Mouse (Mus musculus) heart, adult 18-20 months (tissue): ENCODE measurements at regions not wholly inside any gene's neighbourhood (a gene's known extent, or its start where the extent isn't known, plus 50 kb on each side); places are given as distances from the start of the nearest gene placed in this dataset.
A peak's percentile ranks its signal among the peaks of the same experiment; 100 is the strongest.
"Not testable (repeated sequence)": the region's sequence is repeated elsewhere in the genome, so short reads cannot be mapped to it uniquely, and the experiment has no call there.

Experiments used
- DNase-seq, 2 experiments: peaks; one replicate each; pipeline ENCODE4 v3.0.0; 2021 to 2022; ENCODE audit warnings: mixed read lengths in 1 of 2

- DNase-seq, result not testable (repeated sequence)
Measured at GRCm38 (mm10) chr7:62572316-62572715, 108.0 kb upstream of the Peg12 start.

- DNase-seq, result peak in 1 of 2 experiments; percentile 26
Measured at GRCm38 (mm10) chr7:62571759-62572158, 107.4 kb upstream of the Peg12 start.

DNA sequence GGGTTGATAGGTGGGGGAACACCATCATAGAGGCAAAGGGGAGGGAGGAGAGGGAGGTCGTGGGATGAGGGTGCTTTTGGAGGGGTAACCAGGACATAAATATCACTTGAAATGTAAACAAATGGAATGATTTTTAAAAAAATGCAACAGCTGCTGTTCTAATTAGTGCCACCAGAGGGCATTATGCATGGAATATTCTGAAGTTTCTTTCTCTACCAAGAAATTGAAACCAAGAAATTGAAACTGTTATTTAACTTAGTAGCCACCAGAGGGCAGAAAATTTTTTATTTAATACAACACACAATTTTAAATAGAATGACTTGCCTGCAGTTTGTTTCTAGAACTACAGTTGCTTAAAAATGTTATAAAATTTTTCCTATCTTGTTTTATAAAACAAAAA lies 77.9 kb upstream of the Peg12 start:
- DNase-seq, result no peak
